Mouse (Mus musculus) duodenum, adult 2 months (tissue): ENCODE results near the gene Pus7. TPM values are rescaled to one million over a fixed set of nuclear protein-coding genes. Genes with fewer than 3 reads are reported as not detected.

Experiments used
- polyA plus RNA-seq: library from polyadenylated mRNA; depleted of rRNA; stranded (reverse); fragments of >200 nt; gene quantifications from 2 replicates; pipeline ENCODE4 v1.2.3, GENCODE M21; 2012; ENCODE audit warnings: low replicate concordance; rRNA removed

Pus7 gene
- 0.44 and 1.2 TPM in 2 replicates for polyA plus RNA-seq

GRCm38 (mm10) chr5:23782931-23783877 is at the start of gene Pus7:
Gene Pus7, minus strand, starts transcription at chr5:23783711.

GRCm38 (mm10) chr5:23787536-23788389 is 4.3 kb upstream of the Pus7 start, which contains the start of gene Rint1:
Gene Rint1, plus strand, starts transcription at chr5:23787711.

Other genes starting within 250 kb of the Pus7 start
- gene Srpk2, start 99.1 kb downstream of the Pus7 start, polyA plus RNA-seq, result 0.45 and 0.97 TPM in 2 replicates
- 3.8 and 7.4 TPM in 2 replicates for gene Rint1, start 4.0 kb upstream of the Pus7 start, polyA plus RNA-seq
- gene Tomm7, start 60.5 kb upstream of the Pus7 start, polyA plus RNA-seq, result 8.4 and 11.0 TPM in 2 replicates
- 0.75 and 1.2 TPM in 2 replicates for gene Fam126a, start 247.0 kb upstream of the Pus7 start, polyA plus RNA-seq